Mouse (Mus musculus) thymus, adult 2 months (tissue): ENCODE results near the gene Tmem126a. TPM values are rescaled to one million over a fixed set of nuclear protein-coding genes. Genes with fewer than 3 reads are reported as not detected.

ENCODE experiments used
- DNase-seq: peaks from one replicate; pipeline ENCODE4 v3.0.0; 2021
- H3K27ac ChIP-seq: fragments of 200-500 bp; 2 replicates; pipeline ENCODE4 v1.5.1; 2012; ENCODE audit warnings: low read length, control low read depth; ENCODE audit not compliant: control insufficient read depth, insufficient read depth
- H3K27me3 ChIP-seq: fragments of 200-500 bp; 2 replicates; pipeline ENCODE4 v1.6.1; 2012; ENCODE audit warnings: mild to moderate bottlenecking, low read length, moderate library complexity, mixed read lengths; ENCODE audit not compliant: control insufficient read depth, insufficient read depth
- H3K36me3 ChIP-seq: fragments of 200-500 bp; 2 replicates; pipeline ENCODE4 v1.6.1; 2012; ENCODE audit warnings: mild to moderate bottlenecking, low read length, moderate library complexity; ENCODE audit not compliant: control insufficient read depth, insufficient read depth
- H3K4me1 ChIP-seq: fragments of 200-500 bp; replicated peaks from 2 replicates; pipeline ENCODE4 v1.6.1; 2012; ENCODE audit warnings: low read length; ENCODE audit not compliant: control insufficient read depth, insufficient read depth
- H3K4me3 ChIP-seq: fragments of 200-500 bp; 2 replicates; pipeline ENCODE4 v1.5.1; 2012; ENCODE audit warnings: mild to moderate bottlenecking, low read length, control low read depth, moderate library complexity; ENCODE audit not compliant: control insufficient read depth, insufficient read depth
- CTCF ChIP-seq: fragments of 200-500 bp; IDR thresholded peaks from 2 replicates; pipeline ENCODE4 v1.5.1; 2012; ENCODE audit warnings: mild to moderate bottlenecking, control low read depth, low read length, moderate library complexity, borderline replicate concordance; ENCODE audit not compliant: control insufficient read depth, poor library complexity, insufficient read depth; ENCODE audit errors: extremely low read depth
- POLR2A ChIP-seq: fragments of 200-500 bp; IDR thresholded peaks from 2 replicates; pipeline ENCODE4 v1.6.1; 2012; ENCODE audit warnings: mild to moderate bottlenecking, low read length, control low read depth, moderate library complexity; ENCODE audit not compliant: control insufficient read depth, poor library complexity, insufficient read depth; ENCODE audit errors: extremely low read depth
- WGBS: fragments of 180-500 bp; shearing (Covaris S2); methylation state at CpG from one replicate; pipeline ENCODE4 v1.1.7; 2018; 5-methylcytosine and 5-hydroxymethylcytosine counted together
- polyA plus RNA-seq: library from polyadenylated mRNA; depleted of rRNA; stranded (reverse); fragments of >200 nt; gene quantifications from 2 replicates; pipeline ENCODE4 v1.2.3, GENCODE M21; 2012

Gene Tmem126a
- polyA plus RNA-seq, 1 experiment, result 12.8 TPM

- Histone ChIP-seq H3K4me3 (no peak overlapping the region), H3K27ac (no peak overlapping the region), H3K36me3 (no peaks in the 10 kb centered on the region), H3K4me1 (peaks cover 4% of the 10 kb centered on the region; the same call in 1 of the 2 replicates), H3K27me3 (no peaks in the 10 kb centered on the region)
- peak; percentile 63 for DNase-seq
- 32% methylated on average over 14 of the region's 14 CpGs for WGBS
- no peak for TF ChIP-seq POLR2A
- TF ChIP-seq CTCF, result peak; percentile 47; the same call in 1 of the 2 replicates
Measured at GRCm38 (mm10) chr7:90460930-90461329, 3.9 kb upstream of the Tmem126a start.

DNA sequence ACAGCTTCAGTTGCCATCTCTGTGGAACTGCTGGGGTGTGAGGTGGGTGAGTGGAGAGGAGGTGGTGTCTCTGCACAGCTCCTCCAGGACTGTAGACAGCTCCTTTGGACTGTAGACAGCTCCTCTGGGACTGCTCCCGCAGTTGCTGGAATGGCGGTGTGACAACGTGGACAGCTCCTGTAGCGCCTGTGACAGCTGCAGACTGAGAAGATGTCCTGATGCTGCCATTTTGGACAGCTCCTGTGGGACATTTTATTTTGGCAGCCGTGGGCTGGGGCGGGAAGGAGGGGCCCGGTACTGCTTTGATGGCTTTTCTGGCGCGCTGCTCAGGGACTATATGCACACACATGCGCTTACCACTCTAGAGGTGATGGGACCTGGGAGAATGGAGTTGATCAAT is 3.3 kb upstream of the Tmem126a start:
- Histone ChIP-seq H3K36me3 (no peaks in the 10 kb centered on the region), H3K27me3 (no peaks in the 10 kb centered on the region), H3K4me1 (peaks cover 4% of the 10 kb centered on the region; the same call in 1 of the 2 replicates), H3K27ac (no peak overlapping the region), H3K4me3 (no peak overlapping the region)
- no peak for DNase-seq
- WGBS, result 81% methylated on average over 10 of the region's 10 CpGs
- TF ChIP-seq POLR2A, result no peak
- no peak for TF ChIP-seq CTCF

DNA sequence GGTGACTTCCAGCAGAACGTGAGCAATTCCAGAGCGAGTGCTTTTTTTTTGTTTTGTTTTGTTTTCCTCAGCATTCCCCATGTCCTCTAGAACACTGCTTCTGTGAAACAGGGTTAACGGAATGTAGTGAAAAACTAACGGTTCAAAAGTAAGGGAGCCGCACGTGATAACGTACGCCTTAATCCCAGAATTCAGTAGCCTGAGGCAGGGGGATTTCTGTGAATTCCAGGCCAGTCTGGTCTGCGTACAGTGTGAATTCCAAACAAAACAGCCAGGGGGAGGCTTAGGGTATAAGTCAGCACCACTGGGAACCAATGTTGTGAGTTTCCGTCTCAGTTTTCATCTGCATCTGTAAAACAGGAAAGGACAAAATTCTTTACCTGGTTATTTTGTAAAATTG is 488 bp upstream of the Tmem126a start:
- Histone ChIP-seq H3K36me3 (no peaks in the 10 kb centered on the region; the same call in 1 of the 2 replicates), H3K4me1 (peaks cover 4% of the 10 kb centered on the region; the same call in 1 of the 2 replicates), H3K4me3 (peak overlapping the region; percentile 77), H3K27me3 (no peaks in the 10 kb centered on the region), H3K27ac (no peak overlapping the region)
- TF ChIP-seq CTCF (no peak), POLR2A (no peak)
- no peak for DNase-seq
- WGBS, result 8% methylated on average over 10 of the region's 10 CpGs

- Histone ChIP-seq H3K4me1 (peaks cover 4% of the 10 kb centered on the region; the same call in 1 of the 2 replicates), H3K27me3 (no peaks in the 10 kb centered on the region), H3K36me3 (peaks cover 8% of the 10 kb centered on the region), H3K27ac (no peak overlapping the region), H3K4me3 (no peak overlapping the region)
- TF ChIP-seq POLR2A (no peak), CTCF (no peak)
- DNase-seq, result no peak
- WGBS, result 19% methylated on average over 7 of the region's 7 CpGs
Measured at GRCm38 (mm10) chr7:90456149-90456844, 732 bp downstream of the Tmem126a start.

DNA sequence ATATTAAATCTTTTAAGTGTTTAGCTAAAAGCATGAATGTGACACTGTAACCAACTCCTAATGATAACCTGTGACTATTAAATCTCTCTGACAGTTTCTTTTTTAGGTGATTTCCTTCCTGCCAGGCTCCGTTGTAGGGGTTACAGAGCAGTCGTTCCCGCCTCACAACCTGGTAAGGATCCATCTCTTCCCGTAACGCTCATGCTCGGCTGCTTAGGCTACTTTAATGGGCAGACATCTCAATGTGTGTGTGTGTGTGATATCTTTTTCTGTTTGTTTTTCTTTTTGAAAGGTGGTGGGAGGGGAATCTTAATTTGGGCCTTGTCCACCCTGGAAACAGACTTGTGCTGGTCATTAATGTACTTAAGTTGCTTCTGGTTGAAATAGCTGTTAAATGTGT is 12.8 kb downstream of the Tmem126a start:
- no peak for DNase-seq
- TF ChIP-seq CTCF (no peak), POLR2A (no peak)
- H3K36me3 ChIP-seq, result peaks cover 3% of the 10 kb centered on the region; the same call in 1 of the 2 replicates
- WGBS, result 1% methylated on average over 6 of the region's 6 CpGs
- peak overlapping the region; percentile 71 for H3K4me3 ChIP-seq
- no peaks in the 10 kb centered on the region for H3K27me3 ChIP-seq
- H3K27ac ChIP-seq, result no peak overlapping the region
- H3K4me1 ChIP-seq, result no peaks in the 10 kb centered on the region

GRCm38 (mm10) chr7:90443101-90444091 is 13.6 kb downstream of the Tmem126a start:
- H3K4me1 ChIP-seq, result no peaks in the 10 kb centered on the region
- no peaks in the 10 kb centered on the region for H3K27me3 ChIP-seq
- peak overlapping the region; percentile 71 for H3K4me3 ChIP-seq
- no peak overlapping the region for H3K27ac ChIP-seq
- H3K36me3 ChIP-seq, result no peaks in the 10 kb centered on the region; the same call in 1 of the 2 replicates
- no peak for TF ChIP-seq POLR2A
- no peak for TF ChIP-seq CTCF
- DNase-seq, result peak; percentile 69
- WGBS, result under 1% methylated on average over 123 of the region's 123 CpGs
